Mouse (Mus musculus) hindbrain, embryonic 16.5 days (tissue): ENCODE results near the gene Scamp1. TPM values are rescaled to one million over a fixed set of nuclear protein-coding genes. Genes with fewer than 3 reads are reported as not detected.

ENCODE experiments used
- ATAC-seq: fragments of 200-750 bp; cut with Nextera tagmentation; 2 replicates; pipeline ENCODE4 v1.8.0; 2017; ENCODE audit warnings: moderate TSS enrichment, moderate library complexity
- H3K27ac ChIP-seq: fragments of 300-500 bp; sonication (generic); 2 replicates; pipeline ENCODE4 v1.5.1; 2014; ENCODE audit warnings: low read depth, mild to moderate bottlenecking, control low read depth, low read length, moderate library complexity
- H3K27me3 ChIP-seq: fragments of 300-500 bp; sonication (generic); replicated peaks from 2 replicates; pipeline ENCODE4 v1.6.1; 2014; ENCODE audit warnings: low read length; ENCODE audit not compliant: control insufficient read depth, insufficient read depth
- H3K36me3 ChIP-seq: fragments of 300-500 bp; sonication (generic); 2 replicates; pipeline ENCODE4 v1.6.1; 2014; ENCODE audit warnings: mild to moderate bottlenecking, low read length, moderate library complexity, mixed read lengths; ENCODE audit not compliant: control insufficient read depth, insufficient read depth
- H3K4me1 ChIP-seq: fragments of 300-500 bp; sonication (generic); 2 replicates; pipeline ENCODE4 v1.6.1; 2014; ENCODE audit warnings: low read depth, low read length; ENCODE audit not compliant: control insufficient read depth, insufficient read depth
- H3K4me2 ChIP-seq: fragments of 300-500 bp; sonication (generic); 2 replicates; pipeline ENCODE4 v1.6.1; 2014; ENCODE audit warnings: mild to moderate bottlenecking, low read length, control low read depth, moderate library complexity
- H3K4me3 ChIP-seq: fragments of 300-500 bp; sonication (generic); 2 replicates; pipeline ENCODE4 v1.5.1; 2014; ENCODE audit warnings: mild to moderate bottlenecking, low read length, control low read depth, moderate library complexity
- H3K9ac ChIP-seq: fragments of 300-500 bp; sonication (generic); 2 replicates; pipeline ENCODE4 v1.6.1; 2014; ENCODE audit warnings: low read depth, mild to moderate bottlenecking, control low read depth, low read length, moderate library complexity
- H3K9me3 ChIP-seq: fragments of 300-500 bp; sonication (generic); 2 replicates; pipeline ENCODE4 v1.6.1; 2014; ENCODE audit warnings: mild to moderate bottlenecking, low read length, moderate library complexity; ENCODE audit not compliant: control insufficient read depth
- WGBS: fragments of 180-500 bp; shearing (Covaris S2); extraction: QIAGEN DNeasy Blood & Tissue Kit; methylation state at CpG from one replicate; pipeline ENCODE4 v1.1.7; 2014; 5-methylcytosine and 5-hydroxymethylcytosine counted together
- polyA plus RNA-seq: library from polyadenylated mRNA; unstranded; fragments of >200 nt; fragmentation: Nextera tagmentation; extraction: Ambion mirVana; gene quantifications from 2 replicates; pipeline ENCODE4 v1.2.1, GENCODE M21; 2015

Gene Scamp1
- polyA plus RNA-seq, 1 experiment from 2014 or later: 176 TPM

DNA sequence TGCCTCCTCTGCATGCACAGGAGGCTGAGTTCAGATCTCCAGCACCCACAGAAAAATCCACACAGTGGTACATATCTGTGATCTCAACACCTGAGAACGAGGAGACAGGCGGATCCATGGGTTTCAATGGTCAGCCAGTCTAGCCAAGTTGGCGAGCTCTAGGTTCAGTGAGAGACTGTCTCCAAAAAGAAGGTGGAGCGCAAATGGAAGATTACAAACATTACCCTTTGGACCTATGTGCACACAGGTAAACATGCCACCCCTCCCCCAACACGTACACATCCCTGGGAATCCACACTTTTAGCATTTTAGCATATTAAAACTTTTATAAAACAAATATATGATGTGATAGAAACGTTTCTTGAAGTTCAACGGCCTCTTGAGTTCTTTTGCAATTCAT lies 21.9 kb upstream of the Scamp1 start:
- no peak for ATAC-seq
- Histone ChIP-seq H3K27ac (no peak overlapping the region), H3K36me3 (no peaks in the 10 kb centered on the region), H3K4me2 (no peak overlapping the region), H3K9ac (no peak overlapping the region; the same call in 1 of the 2 replicates), H3K4me1 (peaks cover 7% of the 10 kb centered on the region), H3K4me3 (no peak overlapping the region), H3K9me3 (no peaks in the 10 kb centered on the region), H3K27me3 (no peaks in the 10 kb centered on the region)
- 93% methylated on average over 7 of the region's 7 CpGs for WGBS

DNA sequence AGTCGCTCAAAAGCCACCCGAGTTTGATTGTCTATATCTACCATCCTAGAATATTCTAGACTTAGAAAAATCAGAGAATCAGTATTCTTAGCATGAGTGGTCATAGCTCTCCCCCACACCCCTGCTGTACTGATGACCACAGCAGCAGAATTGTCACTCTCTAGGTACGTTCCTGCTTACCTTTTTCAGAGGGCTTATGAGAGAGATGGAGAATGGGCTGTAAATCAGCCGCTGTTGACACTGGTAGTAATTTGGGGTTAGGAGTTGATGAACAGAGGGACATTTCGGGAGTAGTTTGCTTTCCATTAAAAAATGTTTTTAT lies 21.3 kb upstream of the Scamp1 start:
- Histone ChIP-seq H3K4me1 (peaks cover 7% of the 10 kb centered on the region), H3K36me3 (no peaks in the 10 kb centered on the region), H3K9me3 (no peaks in the 10 kb centered on the region), H3K27me3 (no peaks in the 10 kb centered on the region), H3K4me3 (peak overlapping the region; percentile 24), H3K4me2 (peak overlapping the region; percentile 50), H3K9ac (peak overlapping the region; percentile 33; the same call in 1 of the 2 replicates), H3K27ac (peak overlapping the region; percentile 56)
- WGBS: 24% methylated on average over 5 of the region's 5 CpGs
- ATAC-seq: peak; percentile 68

DNA sequence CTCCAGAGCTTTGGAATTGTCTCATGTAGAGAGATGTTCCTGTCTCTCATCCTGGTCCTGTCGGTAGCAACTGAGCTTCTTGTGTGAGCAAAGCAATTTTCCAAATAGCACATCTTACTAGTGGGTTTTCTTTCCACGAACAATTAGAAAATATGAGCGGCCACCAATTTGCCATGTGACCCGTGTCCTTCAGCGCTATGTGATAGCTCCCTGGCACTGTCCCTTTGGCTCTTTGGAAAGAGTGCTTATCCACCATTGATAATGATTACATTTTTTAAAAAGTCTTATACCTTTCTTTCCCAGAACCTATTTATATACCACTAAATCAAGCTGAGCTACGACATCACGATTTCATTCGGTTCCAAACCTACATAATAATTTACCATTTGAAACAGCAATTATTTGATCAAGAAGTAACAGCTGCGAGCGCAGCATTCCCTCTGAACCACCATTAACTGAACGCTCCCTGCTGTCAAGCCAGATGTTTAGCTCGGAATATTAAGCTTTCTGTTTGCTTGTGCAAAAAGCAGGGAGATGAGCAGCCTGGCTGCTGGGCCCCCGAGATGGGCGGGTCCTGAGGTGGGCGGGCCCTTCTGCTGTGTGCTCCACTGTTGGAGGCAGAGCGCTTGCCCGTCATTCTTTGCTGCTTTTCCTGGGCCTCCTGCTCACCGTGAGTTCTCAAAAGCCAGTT lies 20.8 kb upstream of the Scamp1 start:
- Histone ChIP-seq H3K4me3 (peak overlapping the region; percentile 24), H3K9ac (peak overlapping the region; percentile 33; the same call in 1 of the 2 replicates), H3K27ac (peak overlapping the region; percentile 56; the same call in 1 of the 2 replicates), H3K4me1 (peaks cover 7% of the 10 kb centered on the region), H3K9me3 (no peaks in the 10 kb centered on the region), H3K36me3 (no peaks in the 10 kb centered on the region), H3K4me2 (peak overlapping the region; percentile 50), H3K27me3 (no peaks in the 10 kb centered on the region)
- WGBS: 27% methylated on average over 18 of the region's 18 CpGs
- ATAC-seq: peak; percentile 95

GRCm38 (mm10) chr13:94300946-94301538 lies 15.4 kb upstream of the Scamp1 start:
- Histone ChIP-seq H3K9me3 (no peaks in the 10 kb centered on the region), H3K27ac (no peak overlapping the region), H3K36me3 (no peaks in the 10 kb centered on the region), H3K4me2 (no peak overlapping the region), H3K9ac (no peak overlapping the region), H3K27me3 (no peaks in the 10 kb centered on the region), H3K4me3 (no peak overlapping the region), H3K4me1 (no peaks in the 10 kb centered on the region)
- no peak for ATAC-seq
- WGBS: 35% methylated on average over 7 of the region's 7 CpGs

DNA sequence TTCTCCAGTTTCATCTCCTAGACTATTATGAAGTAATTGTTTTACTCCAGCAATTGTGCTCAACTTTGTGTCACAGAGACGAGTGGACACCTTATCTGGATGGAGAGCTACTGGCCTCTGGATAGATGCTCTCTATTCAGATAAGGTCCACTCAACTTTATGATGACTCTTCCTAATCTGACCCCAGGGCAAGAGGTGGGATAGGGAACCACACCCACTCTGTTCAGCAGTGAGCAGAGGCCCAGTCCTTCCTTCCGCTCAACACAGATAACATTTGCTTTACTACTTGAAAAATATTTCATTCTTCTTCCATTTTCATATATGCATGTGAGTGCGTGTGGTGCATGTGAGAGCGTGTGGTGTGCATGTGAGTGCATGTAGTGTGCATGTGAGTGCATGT lies 14.6 kb upstream of the Scamp1 start:
- no peak overlapping the region for H3K4me3 ChIP-seq
- no peaks in the 10 kb centered on the region for H3K36me3 ChIP-seq

GRCm38 (mm10) chr13:94298401-94298800 lies 12.7 kb upstream of the Scamp1 start:
- Histone ChIP-seq H3K4me3 (no peak overlapping the region), H3K9ac (no peak overlapping the region), H3K9me3 (no peaks in the 10 kb centered on the region), H3K27me3 (no peaks in the 10 kb centered on the region), H3K27ac (no peak overlapping the region), H3K4me2 (no peak overlapping the region), H3K36me3 (no peaks in the 10 kb centered on the region), H3K4me1 (no peaks in the 10 kb centered on the region)
- ATAC-seq: no peak
- 81% methylated on average over 4 of the region's 4 CpGs for WGBS

More for the DNA sequence above, 14.6 kb upstream of the Scamp1 start:
- 92% methylated on average over 4 of the region's 4 CpGs for WGBS
- Histone ChIP-seq H3K9me3 (no peaks in the 10 kb centered on the region), H3K9ac (no peak overlapping the region), H3K4me2 (no peak overlapping the region), H3K27ac (no peak overlapping the region), H3K27me3 (no peaks in the 10 kb centered on the region), H3K4me1 (no peaks in the 10 kb centered on the region)
- no peak for ATAC-seq

- Histone ChIP-seq H3K9me3 (no peaks in the 10 kb centered on the region), H3K9ac (no peak overlapping the region), H3K36me3 (no peaks in the 10 kb centered on the region), H3K4me3 (no peak overlapping the region), H3K4me2 (no peak overlapping the region), H3K27me3 (no peaks in the 10 kb centered on the region), H3K27ac (no peak overlapping the region), H3K4me1 (no peaks in the 10 kb centered on the region)
- WGBS: 89% methylated on average over 11 of the region's 11 CpGs
- ATAC-seq: no peak
Measured at GRCm38 (mm10) chr13:94296371-94296770, 10.7 kb upstream of the Scamp1 start.

- Histone ChIP-seq H3K27me3 (no peaks in the 10 kb centered on the region), H3K4me1 (no peaks in the 10 kb centered on the region), H3K9ac (no peak overlapping the region), H3K36me3 (no peaks in the 10 kb centered on the region), H3K9me3 (no peaks in the 10 kb centered on the region), H3K4me3 (no peak overlapping the region), H3K4me2 (no peak overlapping the region), H3K27ac (no peak overlapping the region)
- WGBS: 80% methylated on average over 8 of the region's 8 CpGs
- ATAC-seq: no peak
Measured at GRCm38 (mm10) chr13:94295922-94296321, 10.3 kb upstream of the Scamp1 start.

DNA sequence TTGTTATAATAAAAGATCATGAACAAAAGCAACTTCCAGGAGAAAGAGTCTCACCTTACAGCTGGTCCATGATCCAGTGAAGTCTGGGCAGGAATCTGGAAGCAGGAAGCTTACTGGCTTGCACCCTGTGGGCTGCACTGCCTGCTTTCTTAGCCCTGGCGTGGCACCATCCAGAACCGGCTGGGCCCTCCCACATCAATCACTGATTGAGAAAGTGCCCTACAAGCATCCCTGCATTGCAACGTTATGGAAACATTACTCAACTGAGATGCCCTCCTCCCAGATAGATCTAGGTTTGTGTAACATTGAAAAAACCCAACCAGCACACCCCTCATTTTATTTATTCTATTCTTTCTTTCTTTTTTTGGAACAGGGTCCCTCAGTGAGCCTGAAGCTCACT lies 9.2 kb upstream of the Scamp1 start:
- WGBS: 42% methylated on average over 3 of the region's 3 CpGs
- ATAC-seq: no peak
- H3K4me2 ChIP-seq: no peak overlapping the region
- H3K9me3 ChIP-seq: no peaks in the 10 kb centered on the region
- no peak overlapping the region for H3K4me3 ChIP-seq
- H3K4me1 ChIP-seq: no peaks in the 10 kb centered on the region
- no peak overlapping the region for H3K9ac ChIP-seq
- no peaks in the 10 kb centered on the region for H3K36me3 ChIP-seq
- no peaks in the 10 kb centered on the region for H3K27me3 ChIP-seq
- no peak overlapping the region for H3K27ac ChIP-seq
